Mouse (Mus musculus) erythroblast, adult 5-6 weeks (primary cell): ENCODE measurements around the gene Cadps. TPM values are rescaled to one million over a fixed set of nuclear protein-coding genes. Genes with fewer than 3 reads are reported as not detected.

Experiments used
- ATAC-seq: replicated peaks from 2 replicates; pipeline ENCODE4 v1.8.0; 2016; ENCODE audit warnings: moderate number of reproducible peaks, mild to moderate bottlenecking, moderate TSS enrichment, inconsistent platforms; ENCODE audit not compliant: poor library complexity, low FRiP score, severe bottlenecking
- total RNA-seq, 2 experiments: library from RNA; stranded (forward) in 1 of 2; stranded (reverse) in 1 of 2; fragments of 150-400 nt in 1 of 2; fragments of 200-764, 138-1000 nt in 1 of 2; gene quantifications; 2 replicates each; pipeline versions ENCODE4 v1.2.3 to v1.2.4; 2015 to 2017; ENCODE audit warnings: low replicate concordance in 2 of 2

The Cadps gene
- total RNA-seq (2015; ENCODE audit: low replicate concordance) (not detected in 2 replicates), total RNA-seq (2017; ENCODE audit: low replicate concordance) (not detected in 2 replicates)

- ATAC-seq = no peak
Observed at GRCm38 (mm10) chr14:12822491-12823219, at the start of gene Cadps. Cadps (minus strand) TSS chr14:12823079.

GRCm38 (mm10) chr14:12869605-12870004 is 46.7 kb upstream of the Cadps start:
- ATAC-seq = no peak

GRCm38 (mm10) chr14:12865258-12865657 is 42.4 kb upstream of the Cadps start:
- no peak for ATAC-seq

- no peak for ATAC-seq
Observed at GRCm38 (mm10) chr14:12843860-12844259, 21.0 kb upstream of the Cadps start.

- ATAC-seq = no peak
Observed at GRCm38 (mm10) chr14:12839471-12839870, 16.6 kb upstream of the Cadps start.

- no peak for ATAC-seq
Observed at GRCm38 (mm10) chr14:12838949-12839348, 16.1 kb upstream of the Cadps start.

- ATAC-seq = no peak
Observed at GRCm38 (mm10) chr14:12838323-12838722, 15.4 kb upstream of the Cadps start.

GRCm38 (mm10) chr14:12837902-12838301 is 15.0 kb upstream of the Cadps start:
- no peak for ATAC-seq

- ATAC-seq = no peak
Observed at GRCm38 (mm10) chr14:12823781-12824180, 902 bp upstream of the Cadps start.

GRCm38 (mm10) chr14:12821831-12822490 is 918 bp downstream of the Cadps start:
- no peak for ATAC-seq

GRCm38 (mm10) chr14:12821156-12821813 is 1.6 kb downstream of the Cadps start:
- no peak for ATAC-seq

GRCm38 (mm10) chr14:12820149-12820548 is 2.7 kb downstream of the Cadps start:
- no peak for ATAC-seq

- no peak for ATAC-seq
Observed at GRCm38 (mm10) chr14:12818442-12818841, 4.4 kb downstream of the Cadps start.

GRCm38 (mm10) chr14:12812072-12812471 is 10.8 kb downstream of the Cadps start:
- no peak for ATAC-seq

GRCm38 (mm10) chr14:12802995-12803394 is 19.9 kb downstream of the Cadps start:
- ATAC-seq = no peak

GRCm38 (mm10) chr14:12801100-12801499 is 21.8 kb downstream of the Cadps start:
- ATAC-seq = no peak

- ATAC-seq = no peak
Observed at GRCm38 (mm10) chr14:12798926-12799325, 24.0 kb downstream of the Cadps start.

- ATAC-seq = no peak
Observed at GRCm38 (mm10) chr14:12784296-12784695, 38.6 kb downstream of the Cadps start.

GRCm38 (mm10) chr14:12780016-12780415 is 42.9 kb downstream of the Cadps start:
- ATAC-seq = no peak

- no peak for ATAC-seq
Observed at GRCm38 (mm10) chr14:12777990-12778389, 44.9 kb downstream of the Cadps start.

GRCm38 (mm10) chr14:12768870-12769269 is 54.0 kb downstream of the Cadps start:
- no peak for ATAC-seq
